Mouse (Mus musculus) CH12F3 (cell line): ENCODE measurements around the gene Exoc4.

Experiments
- in situ Hi-C: fragments of 300-500 bp; cut with MboI; formaldehyde crosslinking; loops from 2 replicates; pipeline ENCODE4 v1.14.3; 2020; ENCODE audit warnings: low sequenced_read_pairs

Gene Exoc4

DNA sequence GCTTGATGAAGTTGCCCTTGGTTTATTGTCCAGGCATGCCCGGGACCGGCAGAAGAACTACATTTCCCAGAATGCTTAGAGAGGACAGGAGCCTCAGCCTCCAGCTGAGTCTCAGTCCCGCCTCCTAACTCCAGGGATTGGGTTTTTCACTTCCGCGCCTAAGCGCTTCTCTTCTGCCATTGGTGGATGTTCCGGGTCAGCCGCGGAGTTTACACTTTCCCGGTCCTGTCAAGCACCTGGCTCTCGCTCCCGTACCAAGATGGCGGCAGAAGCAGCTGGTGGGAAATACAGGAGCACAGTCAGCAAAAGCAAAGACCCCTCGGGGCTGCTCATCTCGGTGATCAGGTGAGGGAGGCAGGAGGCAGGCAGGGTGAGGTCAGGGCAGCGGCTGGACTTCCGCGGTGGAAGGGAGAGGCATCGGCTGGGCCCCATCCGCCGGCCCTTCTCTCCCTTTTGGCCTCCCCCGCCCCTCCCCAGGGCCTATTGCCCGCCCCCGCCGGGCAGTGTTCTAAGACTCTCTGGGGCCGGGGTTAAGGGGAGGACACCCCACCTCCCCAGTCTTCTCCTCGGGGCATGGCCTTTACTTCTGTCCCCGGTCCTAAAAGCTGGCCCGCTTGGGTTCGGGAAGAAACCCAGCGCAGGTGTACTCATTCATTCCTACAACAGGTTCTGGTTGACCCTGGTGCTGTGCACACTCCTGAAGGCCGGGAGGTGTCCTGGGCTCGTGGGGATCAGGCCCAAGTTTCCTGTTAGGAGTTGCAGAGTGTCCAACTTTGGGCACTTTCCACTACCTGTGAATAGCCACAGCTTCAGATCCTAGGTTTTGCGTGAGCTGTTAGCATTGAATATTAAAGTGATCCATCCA, at the start of gene Exoc4:
Gene Exoc4, plus strand, starts transcription at position 192 of the 865 bp plus-strand sequence.
- in situ Hi-C loops = no loop called here

GRCm38 (mm10) chr6:33218780-33219179, 30.1 kb upstream of the Exoc4 start:
- in situ Hi-C loops = no loop called here

- in situ Hi-C loops = no loop called here
Measured at GRCm38 (mm10) chr6:33226700-33227099, 22.2 kb upstream of the Exoc4 start.

DNA sequence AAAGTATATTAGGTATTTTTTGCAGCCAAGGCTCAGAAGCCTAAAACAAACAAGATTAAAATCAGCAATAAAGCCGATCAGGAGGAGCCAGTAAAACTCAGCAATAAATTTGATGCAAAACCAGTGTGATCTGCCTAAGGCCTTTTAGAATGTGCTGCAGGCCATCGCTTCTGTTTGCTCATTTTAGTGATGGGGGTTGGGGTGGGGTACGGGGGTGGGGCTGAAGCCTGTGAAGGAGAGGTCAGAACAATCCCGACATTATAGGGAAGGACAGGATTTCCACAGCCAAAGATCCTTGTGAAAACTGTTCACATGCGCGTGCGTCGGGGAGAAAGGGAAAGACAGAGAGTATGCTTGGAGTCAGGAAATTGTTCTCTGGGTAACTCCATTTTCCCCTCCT, 21.5 kb upstream of the Exoc4 start:
- in situ Hi-C loops = no loop called here

DNA sequence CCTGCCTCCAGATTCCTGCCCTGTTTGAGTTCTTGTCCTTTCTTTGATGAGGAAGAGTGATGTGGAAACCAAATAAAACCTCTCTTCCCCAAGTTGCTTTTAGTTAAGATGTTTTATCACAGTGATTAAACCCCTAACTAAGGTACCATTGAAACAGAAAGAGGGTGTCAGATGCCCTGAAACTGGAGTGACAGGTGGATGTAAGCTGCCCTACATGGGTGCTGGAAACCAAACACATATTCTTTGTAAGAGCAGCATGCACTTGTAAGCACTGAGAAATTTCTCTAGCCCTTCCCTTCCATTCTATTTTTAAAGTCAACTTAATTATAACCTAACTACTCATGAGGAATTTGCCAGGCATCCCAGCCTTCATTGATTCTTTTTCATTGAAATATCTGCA, 7.6 kb upstream of the Exoc4 start:
- in situ Hi-C loops = no loop called here

DNA sequence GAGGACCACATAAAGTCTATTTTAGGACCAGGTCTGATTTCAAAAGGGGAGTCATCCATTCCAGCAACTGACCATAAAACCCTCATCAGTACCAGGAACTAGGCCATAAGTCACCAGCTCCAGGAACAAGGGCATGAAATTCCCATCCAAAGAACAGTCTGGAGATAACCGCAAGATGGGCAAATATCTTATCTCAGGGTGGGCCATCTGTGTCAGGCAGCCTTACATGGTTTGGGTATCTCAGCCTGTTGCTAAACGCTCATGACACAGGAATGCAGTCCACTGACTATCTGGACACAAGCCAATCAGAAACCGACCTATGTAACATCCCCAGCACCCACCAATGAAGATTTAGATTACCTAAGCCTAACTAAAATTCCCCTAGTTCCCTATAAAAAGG, 4.3 kb upstream of the Exoc4 start:
- in situ Hi-C loops = no loop called here

DNA sequence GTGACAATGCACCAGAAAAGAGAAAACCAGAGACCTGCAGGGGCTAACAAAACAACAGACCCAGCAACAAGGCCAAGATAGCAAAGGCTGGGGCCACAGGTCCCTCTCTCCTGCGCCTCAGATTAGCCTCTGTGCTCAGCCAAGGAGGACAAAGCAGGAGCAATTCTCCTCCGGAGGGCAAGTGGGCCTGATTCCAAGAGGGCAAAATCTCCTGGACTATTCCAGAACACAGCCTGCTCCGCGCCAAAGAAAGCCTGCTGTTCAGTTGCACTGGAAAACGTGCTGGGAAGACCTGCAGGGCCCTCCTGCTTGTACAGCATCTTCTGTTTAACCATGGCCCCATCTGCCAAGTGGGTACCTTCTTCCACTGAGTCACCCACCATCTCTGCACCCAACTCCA, 1.7 kb upstream of the Exoc4 start:
- in situ Hi-C loops = no loop called here

GRCm38 (mm10) chr6:33247576-33248355, 1.1 kb upstream of the Exoc4 start:
- in situ Hi-C loops = no loop called here

DNA sequence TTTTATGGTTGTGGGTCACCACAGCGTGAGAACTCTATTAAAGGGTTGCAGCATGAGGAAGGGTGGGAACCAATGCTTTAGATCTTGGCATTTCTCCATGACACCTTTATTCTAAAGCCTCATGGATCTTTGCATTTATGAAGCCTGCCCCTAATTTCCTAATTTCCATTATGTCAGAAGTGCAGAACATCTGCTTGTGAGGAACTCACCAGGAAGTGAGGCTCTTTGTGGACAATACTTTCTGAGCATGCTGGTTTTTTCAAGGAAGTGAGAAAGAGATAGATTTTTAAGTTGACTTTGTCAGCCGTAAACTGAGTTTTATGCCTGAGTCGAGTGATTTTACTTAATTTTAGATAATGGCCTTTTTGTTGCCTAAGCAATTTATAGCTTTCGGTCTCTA, 7.8 kb downstream of the Exoc4 start:
- in situ Hi-C loops = no loop called here

DNA sequence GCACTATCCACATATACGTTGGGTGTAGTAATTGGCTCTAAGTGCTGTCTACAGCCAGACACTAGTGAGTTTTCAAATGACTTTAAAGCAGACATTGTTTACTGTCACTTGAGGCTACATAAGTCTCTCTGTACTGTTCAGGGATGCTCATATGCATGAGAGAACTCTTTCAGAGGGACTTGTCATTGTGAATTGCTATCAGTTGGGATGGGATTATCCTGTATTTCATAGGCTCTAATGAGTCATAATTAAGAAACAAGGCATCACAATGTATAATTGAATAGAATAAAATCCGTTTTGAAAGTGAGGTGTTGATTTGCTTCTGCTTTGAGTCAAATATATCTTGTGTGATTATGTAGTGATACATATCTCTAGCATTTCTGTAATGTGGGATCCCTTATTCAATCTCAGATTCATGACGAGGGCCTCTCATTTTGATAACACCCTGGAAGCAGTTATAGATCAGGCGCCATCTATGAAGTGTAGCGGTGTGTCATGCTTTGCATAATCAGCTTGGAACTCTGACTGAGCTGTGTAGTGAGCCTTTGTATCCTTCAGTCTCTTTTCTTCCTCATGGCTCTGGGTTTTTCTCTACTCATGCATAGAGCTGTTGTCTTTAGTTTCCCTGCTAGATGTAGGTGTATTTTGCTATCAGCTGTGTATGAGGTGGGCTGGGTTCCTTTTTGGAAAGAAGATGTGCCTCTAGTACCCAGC, 8.3 kb downstream of the Exoc4 start:
- in situ Hi-C loops = no loop called here

DNA sequence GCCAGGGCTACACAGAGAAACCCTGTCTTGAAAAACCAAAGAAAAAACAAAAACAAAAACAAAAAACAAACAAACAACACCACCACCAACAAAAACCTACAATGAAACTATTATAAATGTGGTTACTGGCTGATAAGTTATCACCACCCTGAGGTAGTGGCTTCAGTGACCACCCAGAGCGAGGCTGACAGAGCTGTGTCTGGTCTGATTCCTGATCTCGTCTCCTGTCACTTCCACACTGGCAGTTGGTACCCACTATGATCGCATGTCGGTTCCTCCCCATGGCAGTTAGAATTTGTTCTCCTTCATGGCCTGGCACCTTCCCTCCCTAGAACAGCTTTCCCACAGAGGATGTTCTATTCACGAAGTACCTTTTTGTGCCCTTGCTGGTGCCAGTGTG, 11.0 kb downstream of the Exoc4 start:
- in situ Hi-C loops = no loop called here

DNA sequence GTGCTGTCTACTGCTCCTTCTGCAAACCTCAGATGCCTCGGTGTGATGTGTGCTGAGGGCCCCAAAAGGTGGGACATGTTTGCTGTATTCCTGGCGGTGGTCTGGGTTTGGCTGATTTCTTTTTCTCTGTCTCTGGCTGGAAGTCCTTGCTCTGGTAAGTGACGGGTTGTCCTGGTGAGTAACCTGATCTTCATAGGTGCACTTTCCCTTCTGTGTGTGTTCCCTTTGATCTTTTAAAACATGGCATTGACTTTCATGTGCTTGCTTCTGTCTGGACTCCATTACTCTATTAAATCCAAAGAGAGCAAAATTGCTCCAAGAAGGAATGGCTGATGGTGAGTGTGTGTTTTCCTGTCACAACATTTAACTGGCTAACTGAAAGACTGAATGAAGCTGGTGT, 12.7 kb downstream of the Exoc4 start:
- in situ Hi-C loops = no loop called here

DNA sequence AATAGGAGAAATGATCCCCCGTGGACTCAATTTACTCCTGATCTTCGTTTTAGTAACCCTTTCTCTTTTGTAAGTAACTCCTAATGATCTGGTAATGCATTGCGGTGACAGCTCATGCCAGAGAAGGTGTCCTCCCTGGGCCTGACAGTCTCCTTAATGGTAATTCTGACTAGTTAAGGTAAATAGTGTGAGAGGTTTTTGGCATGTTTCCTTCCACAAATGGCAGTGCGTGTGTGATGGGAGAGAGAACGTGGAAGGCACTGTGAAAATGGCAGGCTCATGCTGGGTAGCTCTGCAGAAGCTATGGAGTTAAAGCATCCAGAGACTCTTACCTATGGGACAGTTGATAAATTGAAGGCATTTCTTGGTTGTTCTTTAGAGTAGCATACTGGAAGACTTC, 15.1 kb downstream of the Exoc4 start:
- in situ Hi-C loops = no loop called here

DNA sequence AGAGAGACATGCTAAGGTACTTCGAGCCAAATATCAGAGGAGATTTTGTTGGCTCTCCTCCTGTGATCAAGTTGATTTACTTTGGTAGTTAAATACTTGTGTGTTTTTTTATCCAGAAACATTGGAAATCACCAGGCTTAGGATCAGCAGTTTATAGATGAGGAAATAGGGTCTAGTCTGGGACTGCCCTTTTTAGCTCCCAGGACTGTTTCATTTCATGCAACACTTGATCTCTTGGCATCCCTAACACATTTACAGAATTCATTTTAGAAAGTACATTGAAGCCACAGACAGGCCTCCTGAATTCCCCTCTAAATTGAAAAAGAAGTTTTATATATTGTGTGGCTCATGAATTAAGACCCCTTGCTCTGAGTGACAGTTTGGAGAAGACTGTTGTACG, 15.5 kb downstream of the Exoc4 start:
- in situ Hi-C loops = no loop called here

GRCm38 (mm10) chr6:33267571-33267970, 18.7 kb downstream of the Exoc4 start:
- in situ Hi-C loops = no loop called here

DNA sequence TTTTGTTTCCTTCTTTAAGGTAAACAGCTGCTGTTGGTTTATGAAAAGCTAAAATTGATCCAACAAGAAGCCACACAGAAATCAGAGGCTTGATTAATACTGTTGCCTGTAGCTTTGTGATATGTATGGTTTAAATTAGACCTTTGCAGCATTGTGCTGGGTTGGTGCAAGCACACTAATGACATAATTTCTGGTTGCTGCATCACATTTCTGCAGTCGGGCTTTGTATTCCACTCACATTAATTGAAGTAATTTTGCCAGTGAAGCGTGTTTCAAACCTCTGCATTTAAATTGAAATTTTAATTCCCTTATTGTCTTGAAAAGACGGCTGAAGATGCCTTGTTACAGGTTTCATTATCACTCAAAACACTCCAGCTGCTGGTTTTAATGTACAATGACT, 34.6 kb downstream of the Exoc4 start:
- in situ Hi-C loops = no loop called here

GRCm38 (mm10) chr6:33283936-33284335, 35.1 kb downstream of the Exoc4 start:
- in situ Hi-C loops = no loop called here

DNA sequence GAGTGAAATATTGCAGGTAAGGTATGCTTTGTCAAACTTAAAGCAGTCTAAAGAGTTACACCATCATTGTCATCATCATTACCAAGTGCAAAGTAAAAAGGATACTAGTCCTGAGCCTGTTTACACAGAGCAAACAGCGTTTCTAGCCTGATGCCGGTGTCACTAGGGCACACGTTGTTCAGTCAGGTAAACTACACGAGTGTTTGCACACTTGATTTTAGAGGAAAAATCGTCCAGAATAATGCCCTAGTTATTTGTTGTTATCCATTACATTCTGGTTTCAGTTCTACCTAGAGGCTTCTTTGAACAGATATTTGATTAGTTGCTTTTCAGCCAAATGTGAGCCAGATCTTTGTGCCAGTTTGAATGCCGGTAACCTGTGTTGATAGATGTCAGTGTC, 37.5 kb downstream of the Exoc4 start:
- in situ Hi-C loops = no loop called here

GRCm38 (mm10) chr6:33294626-33295025, 45.7 kb downstream of the Exoc4 start:
- in situ Hi-C loops = no loop called here

- in situ Hi-C loops = no loop called here
Measured at GRCm38 (mm10) chr6:33297566-33297965, 48.7 kb downstream of the Exoc4 start.

DNA sequence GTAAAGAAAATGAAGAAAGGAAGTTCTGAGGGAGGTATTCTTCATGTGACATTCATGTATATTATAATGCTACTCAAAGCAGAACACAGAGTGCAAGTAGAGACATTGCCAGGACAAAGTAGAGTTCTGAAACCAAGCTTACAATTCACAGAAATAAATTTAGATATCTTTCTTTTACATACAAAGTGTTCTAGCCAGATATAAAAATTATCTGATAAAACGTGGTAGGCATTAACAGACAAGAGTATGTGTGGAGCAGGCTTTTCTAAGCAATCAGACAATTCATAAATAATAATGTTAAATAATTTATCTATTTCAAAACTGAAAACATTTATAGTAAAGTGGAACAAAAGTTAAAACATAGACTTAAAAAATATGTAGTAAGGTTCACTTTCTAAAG, 49.9 kb downstream of the Exoc4 start:
- in situ Hi-C loops = no loop called here

DNA sequence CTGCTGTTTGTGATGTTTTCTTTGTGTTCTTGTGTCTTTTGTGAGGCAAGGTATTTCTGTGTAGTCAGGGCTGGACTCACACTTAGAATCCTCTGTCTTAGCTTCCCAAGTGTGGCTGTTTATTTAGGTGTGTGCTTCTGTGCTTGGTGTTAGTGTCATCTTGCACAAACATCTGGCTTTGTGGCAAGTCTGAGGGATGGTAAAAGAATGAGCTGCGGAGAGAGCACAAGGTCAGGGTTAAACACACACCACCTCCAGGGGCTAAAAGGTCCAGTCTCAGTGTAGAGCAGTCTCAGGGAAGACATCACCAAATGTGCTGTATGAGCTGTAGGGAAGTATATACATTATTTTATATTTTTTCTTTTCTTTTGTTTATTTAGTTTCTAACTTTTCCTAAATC, 57.1 kb downstream of the Exoc4 start:
- in situ Hi-C loops = no loop called here
